Mouse (Mus musculus) lung, embryonic 14.5 days (tissue): Measurements from ENCODE around the gene Gm10842. TPM values are rescaled to one million over a fixed set of nuclear protein-coding genes. Genes with fewer than 3 reads are reported as not detected.

Source experiments
- ATAC-seq: fragments of 200-750 bp; cut with Nextera tagmentation; 2 replicates; pipeline ENCODE4 v1.8.0; 2017; ENCODE audit warnings: mild to moderate bottlenecking, moderate TSS enrichment, moderate library complexity; ENCODE audit not compliant: insufficient read depth
- DNase-seq: peaks from one replicate; pipeline ENCODE4 v3.0.0-alpha.2; 2015
- H3K27ac ChIP-seq: fragments of 300-500 bp; sonication (generic); 2 replicates; pipeline ENCODE4 v1.5.1; 2014; ENCODE audit warnings: low read depth, mild to moderate bottlenecking, moderate library complexity
- H3K27me3 ChIP-seq: fragments of 300-500 bp; sonication (generic); 2 replicates; pipeline ENCODE4 v1.6.1; 2014; ENCODE audit warnings: low read length, control low read depth; ENCODE audit not compliant: insufficient read depth
- H3K36me3 ChIP-seq: fragments of 300-500 bp; sonication (generic); 2 replicates; pipeline ENCODE4 v1.6.1; 2014; ENCODE audit warnings: control low read depth; ENCODE audit not compliant: insufficient read depth
- H3K4me1 ChIP-seq: fragments of 300-500 bp; sonication (generic); 2 replicates; pipeline ENCODE4 v1.6.1; 2014; ENCODE audit warnings: antibody characterized with exemption, control low read depth; ENCODE audit not compliant: insufficient read depth
- H3K4me2 ChIP-seq: fragments of 300-500 bp; sonication (generic); 2 replicates; pipeline ENCODE4 v1.6.1; 2014; ENCODE audit warnings: mild to moderate bottlenecking
- H3K4me3 ChIP-seq: fragments of 300-500 bp; sonication (generic); 2 replicates; pipeline ENCODE4 v1.5.1; 2014; ENCODE audit warnings: low read depth, low read length
- H3K9ac ChIP-seq: fragments of 300-500 bp; sonication (generic); 2 replicates; pipeline ENCODE4 v1.6.1; 2014
- H3K9me3 ChIP-seq: fragments of 300-500 bp; sonication (generic); 2 replicates; pipeline ENCODE4 v1.6.1; 2016; ENCODE audit warnings: low read depth, low read length, control low read depth
- CTCF ChIP-seq: IDR thresholded peaks from 2 replicates; pipeline ENCODE4 v1.5.1; 2016; ENCODE audit warnings: antibody characterized with exemption, low read depth
- WGBS: fragments of 180-500 bp; shearing (Covaris S2); extraction: QIAGEN DNeasy Blood & Tissue Kit; methylation state at CpG from one replicate; pipeline ENCODE4 v1.1.7; 2014; 5-methylcytosine and 5-hydroxymethylcytosine counted together
- polyA plus RNA-seq: library from polyadenylated mRNA; unstranded; fragments of >200 nt; fragmentation: Nextera tagmentation; extraction: Ambion mirVana; gene quantifications from 2 replicates; pipeline ENCODE4 v1.2.1, GENCODE M21; 2014

Gm10842 gene
- polyA plus RNA-seq, 1 experiment from 2014 or later: not detected

- Histone ChIP-seq H3K4me1 (no peaks in the 10 kb centered on the region), H3K36me3 (peaks cover 16% of the 10 kb centered on the region), H3K27me3 (no peaks in the 10 kb centered on the region), H3K9me3 (no peaks in the 10 kb centered on the region), H3K4me3 (no peak overlapping the region), H3K4me2 (no peak overlapping the region), H3K27ac (no peak overlapping the region), H3K9ac (no peak overlapping the region)
- no peak for ATAC-seq
- TF ChIP-seq CTCF: 0 out of 2 replicates have a peak, but pooled peaks have one; percentile 12
- 68% methylated on average over 11 of the region's 11 CpGs for WGBS
- peak; percentile 41 for DNase-seq
These were observed 2.0 kb upstream of the Gm10842 start for GRCm38 (mm10) chr11:105144508-105145210.

- DNase-seq: peak; percentile 44
- Histone ChIP-seq H3K27me3 (no peaks in the 10 kb centered on the region), H3K36me3 (peaks cover 11% of the 10 kb centered on the region), H3K4me2 (no peak overlapping the region), H3K9ac (no peak overlapping the region), H3K4me3 (no peak overlapping the region), H3K27ac (no peak overlapping the region), H3K9me3 (no peaks in the 10 kb centered on the region), H3K4me1 (no peaks in the 10 kb centered on the region)
- 0 out of 2 replicates have a peak, but pooled peaks have one; percentile 14 for ATAC-seq
- TF ChIP-seq CTCF: no peak
- WGBS: 74% methylated on average over 10 of the region's 10 CpGs
These were observed 1.5 kb upstream of the Gm10842 start for GRCm38 (mm10) chr11:105145211-105145610.

- no peak for TF ChIP-seq CTCF
These were observed 2.7 kb downstream of the Gm10842 start for GRCm38 (mm10) chr11:105149353-105149752.

GRCm38 (mm10) chr11:105149766-105150165 is 3.1 kb downstream of the Gm10842 start:
- TF ChIP-seq CTCF: no peak
- Histone ChIP-seq H3K27me3 (no peaks in the 10 kb centered on the region), H3K27ac (no peak overlapping the region), H3K9me3 (no peaks in the 10 kb centered on the region), H3K36me3 (no peaks in the 10 kb centered on the region), H3K4me2 (no peak overlapping the region), H3K4me3 (no peak overlapping the region), H3K9ac (no peak overlapping the region), H3K4me1 (peaks cover 9% of the 10 kb centered on the region)
- no peak for ATAC-seq
- no peak for DNase-seq
- 85% methylated on average over 1 of the region's 1 CpGs for WGBS

More at GRCm38 (mm10) chr11:105149353-105149752, 2.7 kb downstream of the Gm10842 start:
- no peak overlapping the region for H3K4me2 ChIP-seq
- no peak overlapping the region for H3K9ac ChIP-seq
- 67% methylated on average over 3 of the region's 3 CpGs for WGBS
- H3K4me3 ChIP-seq: no peak overlapping the region
- peaks cover 9% of the 10 kb centered on the region for H3K4me1 ChIP-seq
- no peaks in the 10 kb centered on the region for H3K9me3 ChIP-seq
- H3K27me3 ChIP-seq: no peaks in the 10 kb centered on the region
- DNase-seq: no peak
- no peaks in the 10 kb centered on the region for H3K36me3 ChIP-seq
- no peak overlapping the region for H3K27ac ChIP-seq
- no peak for ATAC-seq

- Histone ChIP-seq H3K4me1 (peaks cover 12% of the 10 kb centered on the region), H3K4me2 (no peak overlapping the region), H3K27ac (no peak overlapping the region), H3K9me3 (no peaks in the 10 kb centered on the region), H3K27me3 (no peaks in the 10 kb centered on the region), H3K9ac (no peak overlapping the region), H3K36me3 (no peaks in the 10 kb centered on the region), H3K4me3 (no peak overlapping the region)
- ATAC-seq (no peak), DNase-seq (no peak)
- WGBS: 63% methylated on average over 4 of the region's 4 CpGs
- TF ChIP-seq CTCF: no peak
These were observed 4.0 kb downstream of the Gm10842 start for GRCm38 (mm10) chr11:105150691-105151090.

- WGBS: 20% methylated on average over 17 of the region's 19 CpGs
These were observed 4.7 kb downstream of the Gm10842 start for GRCm38 (mm10) chr11:105151226-105152016.

GRCm38 (mm10) chr11:105152017-105152300 is 5.3 kb downstream of the Gm10842 start:
- ATAC-seq: no peak
- H3K36me3 ChIP-seq: no peaks in the 10 kb centered on the region
- WGBS: 75% methylated on average over 1 of the region's 4 CpGs
- no peak for TF ChIP-seq CTCF
- H3K4me2 ChIP-seq: no peak overlapping the region
- H3K4me1 ChIP-seq: peaks cover 12% of the 10 kb centered on the region
- no peaks in the 10 kb centered on the region for H3K27me3 ChIP-seq
- H3K9ac ChIP-seq: no peak overlapping the region
- no peaks in the 10 kb centered on the region for H3K9me3 ChIP-seq
- no peak for DNase-seq
- H3K27ac ChIP-seq: no peak overlapping the region
- H3K4me3 ChIP-seq: no peak overlapping the region

More at GRCm38 (mm10) chr11:105151226-105152016, 4.7 kb downstream of the Gm10842 start:
- H3K4me3 ChIP-seq: no peak overlapping the region
- H3K9me3 ChIP-seq: no peaks in the 10 kb centered on the region
- H3K27me3 ChIP-seq: no peaks in the 10 kb centered on the region
- TF ChIP-seq CTCF: no peak
- ATAC-seq (no peak), DNase-seq (no peak)
- no peak overlapping the region for H3K27ac ChIP-seq
- no peak overlapping the region for H3K9ac ChIP-seq
- H3K4me1 ChIP-seq: peaks cover 12% of the 10 kb centered on the region
- H3K4me2 ChIP-seq: no peak overlapping the region
- no peaks in the 10 kb centered on the region for H3K36me3 ChIP-seq
